Mouse (Mus musculus): Measurements from ENCODE around the gene Aldh16a1. TPM values are rescaled to one million over a fixed set of nuclear protein-coding genes. Genes with fewer than 3 reads are reported as not detected.

Aldh16a1 gene
- polyA plus RNA-seq, 1 experiment, result 97.2 TPM

DNA sequence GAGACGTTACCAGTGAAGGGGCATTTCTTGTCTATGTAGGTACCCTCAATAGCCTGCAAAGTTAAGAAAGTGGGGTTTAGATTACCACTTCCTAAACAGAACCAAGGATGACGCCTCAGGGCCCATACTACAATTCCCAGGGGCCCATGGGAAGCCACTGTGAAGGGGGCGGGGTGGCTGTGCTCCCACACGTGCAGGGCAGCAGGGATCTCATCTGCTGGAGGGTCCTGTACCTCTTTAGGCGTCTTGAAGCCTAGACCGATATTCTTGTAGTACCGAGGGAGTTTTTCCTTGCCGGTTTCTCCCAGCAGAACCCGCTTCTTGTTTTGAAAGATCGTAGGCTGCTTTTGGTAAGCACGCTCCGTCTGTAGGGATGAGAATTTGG is 31.2 kb downstream of the Aldh16a1 start:
- TF ChIP-seq POLR2A (IDR thresholded peaks at IDR 0.05; ENCODE audit: control insufficient read depth, extremely low read depth, insufficient read depth, low read length, poor library complexity) (no peak), CTCF (IDR thresholded peaks at IDR 0.05; ENCODE audit: borderline replicate concordance, control insufficient read depth, extremely low read depth, insufficient read depth, low read length, poor library complexity) (no peak)
- H3K36me3 ChIP-seq (ENCODE audit: control insufficient read depth, insufficient read depth, low read length), result peaks cover 37% of the 10 kb centered on the region

DNA sequence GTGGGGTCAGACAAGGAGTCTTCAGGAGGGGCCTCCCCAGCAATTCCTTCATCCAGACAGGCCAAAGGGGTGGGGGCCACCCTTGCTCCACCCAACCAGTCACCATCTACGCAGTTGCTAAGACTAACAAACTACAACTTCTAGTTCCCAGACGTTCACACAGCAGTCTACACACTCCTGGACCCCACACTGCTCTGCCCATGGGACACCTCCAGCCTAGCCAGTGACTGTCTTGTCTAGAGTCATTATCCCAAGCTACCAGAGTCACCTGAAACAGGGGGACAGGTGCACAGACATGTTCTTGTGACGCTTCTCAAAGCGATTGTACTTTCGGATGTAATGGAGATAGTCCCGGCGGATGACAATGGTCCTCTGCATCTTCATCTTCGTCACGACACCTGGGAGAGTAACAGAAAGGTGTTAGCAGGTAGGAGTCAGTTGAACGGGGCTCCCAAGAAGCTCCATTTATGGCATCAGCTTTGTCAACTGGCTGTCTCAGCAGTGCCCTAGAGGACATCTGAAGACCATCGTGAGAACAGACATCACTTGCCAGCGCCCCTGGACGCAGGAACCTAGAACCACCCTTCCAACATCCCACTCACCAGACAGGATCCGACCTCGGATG is 31.7 kb downstream of the Aldh16a1 start:
- 76% methylated on average over 15 of the region's 15 CpGs for WGBS
- H3K4me1 ChIP-seq (replicated peaks; ENCODE audit: control insufficient read depth, insufficient read depth, low read length), result peaks cover 60% of the 10 kb centered on the region
- peak overlapping the region; percentile 97 for H3K27ac ChIP-seq (ENCODE audit: control insufficient read depth, insufficient read depth, low read length)

More for the DNA sequence above, 31.2 kb downstream of the Aldh16a1 start:
- WGBS, result 12% methylated on average over 12 of the region's 12 CpGs
- Histone ChIP-seq H3K4me3 (ENCODE audit: control insufficient read depth, insufficient read depth, low read length) (peak overlapping the region; percentile 79), H3K4me1 (replicated peaks; ENCODE audit: control insufficient read depth, insufficient read depth, low read length) (peaks cover 60% of the 10 kb centered on the region), H3K27me3 (ENCODE audit: control insufficient read depth, insufficient read depth, low read length) (no peaks in the 10 kb centered on the region), H3K27ac (ENCODE audit: control insufficient read depth, insufficient read depth, low read length) (peak overlapping the region; percentile 97)
- DNase-seq, result no peak

DNA sequence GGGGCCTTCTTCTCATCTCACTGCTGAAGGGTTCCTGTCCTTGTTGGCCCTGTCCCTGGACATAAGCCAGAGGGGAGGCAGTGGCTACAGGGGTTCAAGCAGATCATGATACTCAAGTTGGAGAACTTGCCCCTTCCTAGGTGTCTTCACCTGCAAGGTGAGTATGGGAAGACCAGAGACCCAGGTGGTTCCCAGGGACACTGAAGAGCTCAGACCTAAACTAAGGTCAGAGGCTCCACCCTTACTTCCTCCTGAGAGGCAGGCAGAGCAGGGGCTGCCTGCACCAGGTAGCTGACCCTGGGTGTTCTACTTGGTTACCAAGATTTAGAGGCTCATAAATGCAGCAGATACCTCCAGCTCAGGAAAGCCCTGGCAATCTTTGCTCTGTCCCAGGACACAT is 32.4 kb downstream of the Aldh16a1 start:
- Histone ChIP-seq H3K4me1 (replicated peaks; ENCODE audit: control insufficient read depth, insufficient read depth, low read length) (peaks cover 55% of the 10 kb centered on the region), H3K27ac (ENCODE audit: control insufficient read depth, insufficient read depth, low read length) (peak overlapping the region; percentile 97), H3K27me3 (ENCODE audit: control insufficient read depth, insufficient read depth, low read length) (no peaks in the 10 kb centered on the region), H3K36me3 (ENCODE audit: control insufficient read depth, insufficient read depth, low read length) (peaks cover 33% of the 10 kb centered on the region), H3K4me3 (ENCODE audit: control insufficient read depth, insufficient read depth, low read length) (peak overlapping the region; percentile 79)
- no peak for TF ChIP-seq POLR2A (IDR thresholded peaks at IDR 0.05; ENCODE audit: control insufficient read depth, extremely low read depth, insufficient read depth, low read length, poor library complexity)
- no peak for TF ChIP-seq CTCF (IDR thresholded peaks at IDR 0.05; ENCODE audit: borderline replicate concordance, control insufficient read depth, extremely low read depth, insufficient read depth, low read length, poor library complexity)
- no peak for DNase-seq

More for the DNA sequence above, 31.7 kb downstream of the Aldh16a1 start:
- peaks cover 37% of the 10 kb centered on the region for H3K36me3 ChIP-seq (ENCODE audit: control insufficient read depth, insufficient read depth, low read length)
- no peak for TF ChIP-seq CTCF (IDR thresholded peaks at IDR 0.05; ENCODE audit: borderline replicate concordance, control insufficient read depth, extremely low read depth, insufficient read depth, low read length, poor library complexity)
- TF ChIP-seq POLR2A (IDR thresholded peaks at IDR 0.05; ENCODE audit: control insufficient read depth, extremely low read depth, insufficient read depth, low read length, poor library complexity), result no peak
- no peak for DNase-seq
- H3K27me3 ChIP-seq (ENCODE audit: control insufficient read depth, insufficient read depth, low read length), result no peaks in the 10 kb centered on the region
- peak overlapping the region; percentile 79 for H3K4me3 ChIP-seq (ENCODE audit: control insufficient read depth, insufficient read depth, low read length)

DNA sequence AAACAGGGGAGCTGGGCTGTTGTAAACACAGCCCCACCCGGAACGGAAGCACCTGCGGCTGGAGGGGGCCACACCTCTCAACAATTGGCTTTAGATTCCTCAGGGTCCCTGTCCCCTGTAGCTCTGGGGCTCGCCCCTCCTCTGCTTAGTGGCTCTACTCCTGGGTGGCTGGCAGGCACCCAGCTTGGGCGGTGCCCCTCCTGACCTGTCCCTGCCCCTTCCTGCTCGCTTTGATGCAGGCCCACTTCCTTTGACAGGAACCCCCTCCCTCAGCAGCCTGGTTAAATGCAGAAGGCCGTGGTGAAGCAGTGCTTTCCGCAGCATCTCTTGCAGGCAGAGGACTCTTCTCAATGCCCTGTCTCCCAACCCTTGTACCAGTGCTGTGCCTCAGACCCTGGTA is 33.0 kb downstream of the Aldh16a1 start:
- TF ChIP-seq POLR2A (IDR thresholded peaks at IDR 0.05; ENCODE audit: control insufficient read depth, extremely low read depth, insufficient read depth, low read length, poor library complexity) (peak; percentile 92), CTCF (IDR thresholded peaks at IDR 0.05; ENCODE audit: borderline replicate concordance, control insufficient read depth, extremely low read depth, insufficient read depth, low read length, poor library complexity) (0 out of 2 replicates have a peak, but pooled peaks have one; percentile 38)
- DNase-seq, result peak; percentile 87
- H3K4me1 ChIP-seq (replicated peaks; ENCODE audit: control insufficient read depth, insufficient read depth, low read length), result peaks cover 50% of the 10 kb centered on the region
- H3K4me3 ChIP-seq (ENCODE audit: control insufficient read depth, insufficient read depth, low read length), result peak overlapping the region; percentile 79
- H3K36me3 ChIP-seq (ENCODE audit: control insufficient read depth, insufficient read depth, low read length), result peaks cover 27% of the 10 kb centered on the region
- WGBS, result 2% methylated on average over 8 of the region's 8 CpGs
- no peaks in the 10 kb centered on the region for H3K27me3 ChIP-seq (ENCODE audit: control insufficient read depth, insufficient read depth, low read length)
- peak overlapping the region; percentile 97 for H3K27ac ChIP-seq (ENCODE audit: control insufficient read depth, insufficient read depth, low read length)

DNA sequence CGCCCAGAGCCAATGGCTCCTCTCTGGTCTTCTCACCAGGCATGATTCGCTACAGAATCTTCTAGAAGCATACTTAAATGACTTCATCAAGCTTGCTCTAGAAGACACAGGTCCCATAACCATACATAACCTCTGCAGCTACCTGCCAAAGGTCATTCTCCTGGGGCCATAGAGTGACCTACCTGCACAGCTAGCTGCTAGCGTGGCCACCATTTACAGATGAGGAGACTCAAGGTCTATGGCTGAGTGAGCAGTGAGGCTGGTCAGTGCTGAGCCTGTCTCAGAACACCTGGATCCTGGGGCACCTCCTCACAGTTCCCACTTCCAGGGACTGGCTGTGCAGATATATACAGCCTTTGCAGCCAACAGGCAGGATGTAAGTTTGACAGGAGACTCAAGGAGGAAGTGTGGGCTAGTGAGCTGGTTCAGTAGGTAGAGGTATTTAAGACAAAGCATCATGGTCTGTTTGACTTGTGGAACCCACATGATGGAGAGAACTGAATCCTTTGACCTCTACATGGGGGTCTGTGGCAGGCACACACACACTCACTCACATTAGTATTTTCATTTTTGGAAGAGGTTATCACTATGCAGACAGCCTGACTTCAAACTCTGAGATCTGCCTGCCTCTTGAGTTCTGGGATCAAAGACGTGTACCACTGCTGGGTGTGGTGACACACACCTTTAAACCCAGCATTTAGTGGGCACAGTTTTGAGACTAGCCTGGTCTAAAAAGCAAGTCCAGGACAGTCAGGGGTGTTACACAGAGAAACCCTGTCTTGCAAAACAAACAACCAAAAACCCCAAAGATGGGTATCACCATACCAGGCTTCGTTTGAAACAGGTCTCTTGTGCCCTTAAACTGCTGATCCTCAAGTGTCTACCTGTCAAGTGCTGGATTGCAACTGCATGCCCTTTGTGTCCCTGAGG is 34.3 kb downstream of the Aldh16a1 start:
- Histone ChIP-seq H3K4me3 (ENCODE audit: control insufficient read depth, insufficient read depth, low read length) (no peak overlapping the region), H3K27me3 (ENCODE audit: control insufficient read depth, insufficient read depth, low read length) (no peaks in the 10 kb centered on the region), H3K4me1 (replicated peaks; ENCODE audit: control insufficient read depth, insufficient read depth, low read length) (peaks cover 46% of the 10 kb centered on the region), H3K27ac (ENCODE audit: control insufficient read depth, insufficient read depth, low read length) (peak overlapping the region; percentile 97), H3K36me3 (ENCODE audit: control insufficient read depth, insufficient read depth, low read length) (peaks cover 14% of the 10 kb centered on the region)
- no peak for TF ChIP-seq POLR2A (IDR thresholded peaks at IDR 0.05; ENCODE audit: control insufficient read depth, extremely low read depth, insufficient read depth, low read length, poor library complexity)
- no peak for TF ChIP-seq CTCF (IDR thresholded peaks at IDR 0.05; ENCODE audit: borderline replicate concordance, control insufficient read depth, extremely low read depth, insufficient read depth, low read length, poor library complexity)
- WGBS, result 71% methylated on average over 5 of the region's 5 CpGs
- no peak for DNase-seq

DNA sequence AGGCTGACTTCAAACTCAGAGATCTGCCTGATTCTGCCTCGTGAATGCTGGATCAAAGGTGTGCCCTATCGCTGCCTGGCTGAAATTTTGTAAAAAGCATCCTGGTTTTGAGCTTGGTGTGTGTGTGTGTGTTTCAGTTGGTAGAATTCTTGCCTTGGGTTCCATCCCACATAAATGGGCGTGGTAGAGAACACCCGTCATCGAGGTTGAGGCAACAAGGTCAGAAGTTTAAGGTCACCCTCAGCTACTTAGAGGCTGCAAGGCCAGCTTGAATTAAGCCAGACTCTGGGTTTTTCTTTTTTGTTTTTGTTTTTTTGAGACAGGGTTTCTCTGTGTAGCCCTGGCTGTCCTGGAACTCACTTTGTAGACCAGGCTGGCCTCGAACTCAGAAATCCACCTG is 36.0 kb downstream of the Aldh16a1 start:
- H3K4me3 ChIP-seq (ENCODE audit: control insufficient read depth, insufficient read depth, low read length), result no peak overlapping the region
- no peak for TF ChIP-seq POLR2A (IDR thresholded peaks at IDR 0.05; ENCODE audit: control insufficient read depth, extremely low read depth, insufficient read depth, low read length, poor library complexity)
- TF ChIP-seq CTCF (IDR thresholded peaks at IDR 0.05; ENCODE audit: borderline replicate concordance, control insufficient read depth, extremely low read depth, insufficient read depth, low read length, poor library complexity), result no peak
- WGBS, result 94% methylated on average over 6 of the region's 6 CpGs
- peaks cover 43% of the 10 kb centered on the region for H3K4me1 ChIP-seq (replicated peaks; ENCODE audit: control insufficient read depth, insufficient read depth, low read length)
- no peak overlapping the region for H3K27ac ChIP-seq (ENCODE audit: control insufficient read depth, insufficient read depth, low read length)
- H3K27me3 ChIP-seq (ENCODE audit: control insufficient read depth, insufficient read depth, low read length), result no peaks in the 10 kb centered on the region
- no peak for DNase-seq
- peaks cover 13% of the 10 kb centered on the region for H3K36me3 ChIP-seq (ENCODE audit: control insufficient read depth, insufficient read depth, low read length)
